Mouse (Mus musculus) hematopoietic stem cell, adult 5-6 weeks (primary cell): ENCODE results near the gene Gm45140. TPM values are rescaled to one million over a fixed set of nuclear protein-coding genes. Genes with fewer than 3 reads are reported as not detected.

Source experiments
- ATAC-seq, 2 experiments: fragments of 125-278 bp in 1 of 2; replicated peaks in 1 of 2; 2 replicates each; pipeline ENCODE4 v1.8.0; 2016 to 2017; ENCODE audit warnings: inconsistent platforms in 2 of 2, mild to moderate bottlenecking in 2 of 2, moderate number of reproducible peaks in 2 of 2, low read depth in 1 of 2, moderate TSS enrichment in 1 of 2; ENCODE audit not compliant: low FRiP score in 2 of 2, poor library complexity in 2 of 2, severe bottlenecking in 2 of 2, insufficient read depth in 1 of 2, low TSS enrichment in 1 of 2
- total RNA-seq: library from RNA; stranded (forward); fragments of 172-1452, 232-1000 nt; gene quantifications from 2 replicates; pipeline ENCODE4 v1.2.3, GENCODE M21; 2017

Gm45140 gene
- total RNA-seq, 1 experiment from 2014 or later = 24.7 TPM

- ATAC-seq = peak; percentile 91 to 96
These were observed 15.5 kb upstream of the Gm45140 start, which contains the start of gene Cnbp for GRCm38 (mm10) chr6:87850900-87851614. Gene Cnbp, minus strand, starts transcription at chr6:87851106.

GRCm38 (mm10) chr6:87850155-87850899, 14.7 kb upstream of the Gm45140 start:
- ATAC-seq = no peak

- no peak for ATAC-seq
These were observed 14.2 kb upstream of the Gm45140 start for GRCm38 (mm10) chr6:87849780-87850154.

GRCm38 (mm10) chr6:87846813-87847212, 11.2 kb upstream of the Gm45140 start:
- ATAC-seq = no peak

- ATAC-seq = no peak
These were observed 9.6 kb upstream of the Gm45140 start for GRCm38 (mm10) chr6:87845031-87845695.

- ATAC-seq = no peak
These were observed 6.7 kb upstream of the Gm45140 start for GRCm38 (mm10) chr6:87842254-87842653.

- ATAC-seq = no peak
These were observed 6.0 kb upstream of the Gm45140 start for GRCm38 (mm10) chr6:87841635-87842034.

- no peak for ATAC-seq
These were observed 4.3 kb upstream of the Gm45140 start for GRCm38 (mm10) chr6:87839797-87840341.

- ATAC-seq = peak; percentile 95 to 97
These were observed 3.1 kb upstream of the Gm45140 start, which contains the start of gene Isy1 for GRCm38 (mm10) chr6:87838551-87839197. Gene Isy1, minus strand, starts transcription at chr6:87838798.

GRCm38 (mm10) chr6:87820366-87820765, 15.2 kb downstream of the Gm45140 start:
- ATAC-seq = no peak

- no peak for ATAC-seq
These were observed 21.1 kb downstream of the Gm45140 start for GRCm38 (mm10) chr6:87814486-87814885.

- no peak for ATAC-seq
These were observed 22.9 kb downstream of the Gm45140 start for GRCm38 (mm10) chr6:87812656-87813055.

GRCm38 (mm10) chr6:87811675-87812338, 23.8 kb downstream of the Gm45140 start, which contains the start of gene Rab43:
Gene Rab43, minus strand, starts transcription at chr6:87812164.
- ATAC-seq = peak; percentile 75 to 81

- ATAC-seq = peak; percentile 16 to 20; a peak in 2 of 4 replicates
These were observed 24.6 kb downstream of the Gm45140 start for GRCm38 (mm10) chr6:87810713-87811669.

GRCm38 (mm10) chr6:87810311-87810710, 25.3 kb downstream of the Gm45140 start:
- ATAC-seq = no peak

- ATAC-seq = no peak
These were observed 25.9 kb downstream of the Gm45140 start for GRCm38 (mm10) chr6:87809651-87810161.
